Mouse (Mus musculus) adrenal gland (tissue): ENCODE measurements around the gene Ccdc185.

Experiments
- intact Hi-C: fragments of 180-260 bp; cut with DNase I; formaldehyde crosslinking; loops from one replicate; pipeline ENCODE4 v1.15.1; 2025

The Ccdc185 gene

GRCm38 (mm10) chr1:182747834-182748233 is 1.1 kb downstream of the Ccdc185 start:
- intact Hi-C loops, result no loop called here

- intact Hi-C loops, result no loop called here
These were observed 1.9 kb downstream of the Ccdc185 start for GRCm38 (mm10) chr1:182747081-182747480.

- intact Hi-C loops, result no loop called here
These were observed 13.1 kb downstream of the Ccdc185 start for GRCm38 (mm10) chr1:182735891-182736290.

- intact Hi-C loops, result no loop called here
These were observed 16.3 kb downstream of the Ccdc185 start for GRCm38 (mm10) chr1:182732695-182733094.

GRCm38 (mm10) chr1:182729002-182729401 is 20.0 kb downstream of the Ccdc185 start:
- intact Hi-C loops, result no loop called here

DNA sequence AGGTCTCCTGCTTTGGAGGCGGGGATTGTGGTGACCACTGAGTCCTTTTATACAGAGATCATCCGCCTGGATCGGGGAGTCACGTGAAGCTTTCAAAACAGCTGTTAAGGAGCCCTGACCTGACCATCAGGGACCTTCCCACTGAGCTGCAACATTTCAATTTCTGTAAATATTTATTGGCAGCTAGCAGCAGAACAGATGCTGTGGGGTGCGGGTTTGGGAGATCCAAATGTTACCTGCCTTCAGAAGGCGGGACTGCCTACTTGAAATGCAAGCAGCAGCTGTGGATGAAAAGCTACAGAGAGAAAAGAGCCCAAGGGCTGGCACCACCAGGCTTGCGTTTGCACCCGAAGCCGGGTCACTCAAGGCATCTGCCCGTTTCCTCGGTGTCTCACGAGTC is 21.4 kb downstream of the Ccdc185 start:
- intact Hi-C loops, result no loop called here

- intact Hi-C loops, result no loop called here
These were observed 34.6 kb downstream of the Ccdc185 start for GRCm38 (mm10) chr1:182714236-182714935.

GRCm38 (mm10) chr1:182711360-182711933 is 37.5 kb downstream of the Ccdc185 start:
- intact Hi-C loops, result no loop called here

DNA sequence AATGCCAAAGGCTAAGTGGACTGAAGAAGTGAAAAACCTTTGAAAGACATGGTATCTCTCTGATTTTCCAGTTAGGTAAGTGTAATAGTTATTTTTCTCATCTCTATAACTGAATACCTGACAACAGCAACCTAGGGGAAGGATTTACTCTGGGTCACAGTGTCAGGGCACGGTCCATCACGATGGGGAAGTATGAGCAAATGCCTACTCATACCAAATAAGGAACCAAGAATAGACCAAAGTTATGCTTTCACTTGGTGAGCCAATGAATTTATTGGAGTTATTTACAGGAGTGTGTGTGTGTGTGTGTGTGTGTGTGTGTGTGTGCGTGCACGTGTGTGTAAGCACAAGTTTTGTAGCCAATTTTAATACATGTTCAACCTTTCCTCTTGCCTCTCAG is 41.5 kb downstream of the Ccdc185 start:
- intact Hi-C loops, result no loop called here

GRCm38 (mm10) chr1:182704882-182705281 is 44.1 kb downstream of the Ccdc185 start:
- intact Hi-C loops, result no loop called here

- intact Hi-C loops, result no loop called here
These were observed 49.3 kb downstream of the Ccdc185 start for GRCm38 (mm10) chr1:182699392-182700347.
